Mouse (Mus musculus): ENCODE measurements around the gene Sema4g. TPM values are rescaled to one million over a fixed set of nuclear protein-coding genes. Genes with fewer than 3 reads are reported as not detected.
A peak's percentile ranks its signal among the peaks of the same experiment; 100 is the strongest.
"Not testable (repeated sequence)": the region's sequence is repeated elsewhere in the genome, so short reads cannot be mapped to it uniquely, and the experiment has no call there.

Gene Sema4g
- polyA plus RNA-seq, 1 experiment from 2014 or later = 13.7 TPM

GRCm38 (mm10) chr19:45028746-45029145, 39.8 kb downstream of the Sema4g start:
- H3K27me3 ChIP-seq (replicated peaks) = no peaks in the 10 kb centered on the region
- no peak overlapping the region for H3K9ac ChIP-seq
- 65% methylated on average over 19 of the region's 19 CpGs for WGBS
- ATAC-seq = no peak
- peaks cover 22% of the 10 kb centered on the region for H3K36me3 ChIP-seq
- H3K4me3 ChIP-seq (replicated peaks) = no peak overlapping the region
- no peak overlapping the region for H3K4me2 ChIP-seq (replicated peaks)
- no peaks in the 10 kb centered on the region for H3K9me3 ChIP-seq
- peaks cover 44% of the 10 kb centered on the region for H3K4me1 ChIP-seq (replicated peaks)
- 0 out of 2 replicates have a peak overlapping the region, but pooled peaks have one; percentile 9 for H3K27ac ChIP-seq

- Histone ChIP-seq H3K4me3 (replicated peaks) (no peak overlapping the region), H3K36me3 (peaks cover 19% of the 10 kb centered on the region), H3K27ac (no peak overlapping the region), H3K9ac (no peak overlapping the region), H3K27me3 (replicated peaks) (no peaks in the 10 kb centered on the region), H3K4me1 (replicated peaks) (peaks cover 41% of the 10 kb centered on the region), H3K4me2 (replicated peaks) (no peak overlapping the region), H3K9me3 (no peaks in the 10 kb centered on the region)
- no peak for ATAC-seq
- 56% methylated on average over 9 of the region's 9 CpGs for WGBS
Measured at GRCm38 (mm10) chr19:45029571-45029970, 40.7 kb downstream of the Sema4g start.

DNA sequence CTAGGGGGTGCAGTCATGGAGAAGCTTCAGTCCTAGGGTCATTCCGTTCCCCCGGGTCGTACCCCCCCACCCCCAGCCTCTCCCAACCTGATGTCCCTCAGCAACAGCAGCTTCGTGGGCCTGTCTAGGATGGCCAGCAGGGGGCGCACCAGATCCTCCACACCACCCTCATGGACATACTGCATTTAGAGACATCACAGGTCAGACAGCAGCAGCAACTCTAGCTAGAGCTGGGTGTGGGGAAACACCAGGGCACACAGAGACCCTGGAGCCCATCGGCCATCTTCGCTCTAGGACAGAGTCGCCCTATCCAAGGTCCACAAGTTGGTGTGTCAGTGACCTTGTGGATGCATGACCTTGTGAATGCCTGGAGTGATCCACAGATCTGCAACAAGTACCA, 41.2 kb downstream of the Sema4g start:
- Histone ChIP-seq H3K4me1 (replicated peaks) (peaks cover 41% of the 10 kb centered on the region), H3K9ac (no peak overlapping the region), H3K36me3 (peaks cover 14% of the 10 kb centered on the region), H3K4me3 (replicated peaks) (no peak overlapping the region), H3K9me3 (no peaks in the 10 kb centered on the region), H3K4me2 (replicated peaks) (no peak overlapping the region), H3K27ac (no peak overlapping the region), H3K27me3 (replicated peaks) (no peaks in the 10 kb centered on the region)
- WGBS = 28% methylated on average over 8 of the region's 8 CpGs
- ATAC-seq = 0 out of 2 replicates have a peak, but pooled peaks have one; percentile 2

DNA sequence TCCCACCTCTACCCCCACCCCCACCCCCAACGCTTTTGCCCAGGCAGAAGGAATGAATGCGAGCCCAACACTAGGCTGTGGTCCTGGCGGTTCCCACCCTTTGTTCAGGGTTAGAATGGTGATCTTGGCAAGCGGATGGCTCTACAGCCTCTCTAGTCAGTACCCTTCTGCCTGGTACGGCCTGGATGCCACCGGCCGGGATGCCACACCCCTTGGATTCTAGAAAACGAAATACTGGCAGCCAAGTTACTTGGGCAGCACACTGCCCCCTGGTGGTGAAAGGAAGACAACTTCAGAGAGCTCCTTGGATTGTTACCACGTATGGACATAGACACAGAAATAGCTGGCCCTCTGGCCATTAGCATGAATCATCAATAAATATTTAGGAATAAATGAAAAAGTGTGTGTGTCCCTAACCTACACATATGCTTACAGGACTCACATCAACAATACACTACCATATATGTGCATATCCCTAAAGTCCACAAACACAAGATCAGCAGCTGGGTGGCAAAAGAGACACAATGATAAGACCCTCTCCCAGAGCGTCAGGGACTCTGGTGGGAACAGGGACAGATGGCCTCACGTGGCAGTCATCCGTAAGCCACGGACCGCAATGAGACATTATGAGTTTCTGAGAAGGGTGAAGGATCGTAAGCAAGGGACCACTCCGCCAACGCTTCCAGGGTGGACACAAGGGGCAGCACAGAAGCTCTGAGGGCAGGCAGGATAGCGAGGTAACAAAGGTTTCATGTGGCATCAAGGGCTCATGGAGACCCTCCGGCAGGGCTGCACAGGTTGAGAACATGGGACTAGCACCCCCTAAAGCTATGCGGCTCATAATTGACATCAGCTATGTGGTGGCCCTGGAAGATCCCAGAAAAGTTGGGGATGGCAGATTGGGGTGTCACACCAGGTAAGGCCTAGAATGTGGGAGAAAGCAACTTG, 42.1 kb downstream of the Sema4g start:
- H3K9ac ChIP-seq = no peak overlapping the region
- 41% methylated on average over 20 of the region's 20 CpGs for WGBS

GRCm38 (mm10) chr19:45031780-45032179, 42.9 kb downstream of the Sema4g start:
- ATAC-seq = peak; percentile 56
- H3K4me3 ChIP-seq (replicated peaks) = no peak overlapping the region
- H3K4me1 ChIP-seq (replicated peaks) = peaks cover 37% of the 10 kb centered on the region
- no peaks in the 10 kb centered on the region for H3K9me3 ChIP-seq
- 21% methylated on average over 4 of the region's 4 CpGs for WGBS
- no peaks in the 10 kb centered on the region for H3K27me3 ChIP-seq (replicated peaks)
- H3K4me2 ChIP-seq (replicated peaks) = no peak overlapping the region
- no peak overlapping the region for H3K27ac ChIP-seq
- H3K36me3 ChIP-seq = no peaks in the 10 kb centered on the region
- H3K9ac ChIP-seq = no peak overlapping the region

More for the DNA sequence above, 42.1 kb downstream of the Sema4g start:
- Histone ChIP-seq H3K27ac (no peak overlapping the region), H3K27me3 (replicated peaks) (no peaks in the 10 kb centered on the region), H3K4me2 (replicated peaks) (peak overlapping the region; percentile 50), H3K4me3 (replicated peaks) (peak overlapping the region; percentile 13), H3K9me3 (no peaks in the 10 kb centered on the region), H3K36me3 (peaks cover 6% of the 10 kb centered on the region), H3K4me1 (replicated peaks) (peaks cover 41% of the 10 kb centered on the region)
- ATAC-seq = peak; percentile 18; the same call in 1 of the 2 replicates

DNA sequence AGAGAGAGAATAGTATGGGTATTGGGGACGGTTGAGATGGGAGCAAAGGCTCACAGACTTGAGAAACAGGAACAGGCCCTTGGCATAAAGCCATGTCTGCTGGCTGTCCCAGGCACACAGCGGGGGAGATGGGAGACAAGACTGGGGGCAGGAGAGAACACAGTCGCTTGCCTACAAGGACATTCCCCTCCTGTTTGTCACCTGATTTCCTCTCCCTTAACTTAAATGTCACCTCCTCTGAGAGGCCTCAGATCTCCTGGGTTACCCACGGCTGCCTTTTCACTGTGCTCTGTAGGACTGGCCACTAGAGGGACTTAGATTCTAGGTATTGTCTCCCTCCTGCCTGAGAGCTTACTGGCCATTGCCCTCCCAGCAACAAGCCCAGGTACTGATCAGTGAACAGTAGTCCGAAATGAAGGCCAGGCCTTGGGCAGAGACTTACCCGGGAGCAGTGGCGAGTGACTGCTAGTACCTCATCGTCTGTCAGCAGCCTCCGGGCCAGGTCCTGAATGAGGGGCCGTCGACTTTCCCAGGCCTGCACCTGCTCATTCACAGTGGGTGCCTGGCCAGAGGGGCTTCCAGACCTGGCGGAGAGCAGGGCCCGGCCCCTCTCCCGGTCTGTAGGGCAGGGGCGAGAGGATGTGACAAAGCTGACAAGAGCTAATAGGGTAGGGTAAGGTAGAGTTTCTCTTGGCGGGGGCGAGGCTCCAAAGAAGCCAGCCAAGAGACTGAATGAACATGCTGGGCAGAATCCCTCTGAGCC, 43.9 kb downstream of the Sema4g start:
- Histone ChIP-seq H3K36me3 (no peaks in the 10 kb centered on the region), H3K4me2 (replicated peaks) (no peak overlapping the region), H3K9ac (no peak overlapping the region), H3K4me1 (replicated peaks) (peaks cover 32% of the 10 kb centered on the region), H3K4me3 (replicated peaks) (no peak overlapping the region), H3K27me3 (replicated peaks) (no peaks in the 10 kb centered on the region), H3K9me3 (no peaks in the 10 kb centered on the region), H3K27ac (no peak overlapping the region)
- 52% methylated on average over 17 of the region's 17 CpGs for WGBS
- no peak for ATAC-seq

DNA sequence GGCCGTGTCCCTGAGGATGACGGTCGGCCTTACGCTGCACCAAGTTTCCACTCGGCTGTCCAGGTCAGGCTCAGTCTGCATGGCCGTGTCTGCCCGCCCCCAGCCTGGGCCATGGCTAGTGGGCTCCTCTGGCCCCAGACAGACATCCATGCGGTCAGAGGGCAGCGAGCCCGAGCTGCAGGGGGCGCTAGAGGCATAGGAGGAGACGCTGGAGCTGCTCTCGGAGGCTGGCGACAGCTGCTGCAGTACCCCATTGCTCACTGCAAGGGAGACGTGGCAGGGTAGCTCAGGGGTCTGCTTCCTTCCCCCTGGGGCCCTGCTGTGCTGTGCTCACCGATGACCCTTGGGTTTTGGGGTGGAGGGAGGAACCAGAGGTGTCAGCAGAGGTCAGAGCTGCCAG, 48.0 kb downstream of the Sema4g start:
- Histone ChIP-seq H3K9ac (no peak overlapping the region), H3K4me2 (replicated peaks) (no peak overlapping the region), H3K4me1 (replicated peaks) (peaks cover 12% of the 10 kb centered on the region), H3K27ac (no peak overlapping the region), H3K9me3 (no peaks in the 10 kb centered on the region), H3K4me3 (replicated peaks) (no peak overlapping the region), H3K27me3 (replicated peaks) (peaks cover 8% of the 10 kb centered on the region), H3K36me3 (no peaks in the 10 kb centered on the region)
- ATAC-seq = no peak
- WGBS = 32% methylated on average over 16 of the region's 16 CpGs

- H3K4me2 ChIP-seq (replicated peaks); H3K9ac ChIP-seq; H3K36me3 ChIP-seq; H3K27ac ChIP-seq; ATAC-seq; H3K9me3 ChIP-seq; H3K4me3 ChIP-seq (replicated peaks); H3K4me1 ChIP-seq (replicated peaks); H3K27me3 ChIP-seq (replicated peaks): not testable (repeated sequence)
- 82% methylated on average over 7 of the region's 7 CpGs for WGBS
Measured at GRCm38 (mm10) chr19:45038198-45038597, 49.3 kb downstream of the Sema4g start.

GRCm38 (mm10) chr19:45040214-45040613, 51.3 kb downstream of the Sema4g start:
- H3K36me3 ChIP-seq = no peaks in the 10 kb centered on the region
- 40% methylated on average over 13 of the region's 13 CpGs for WGBS
- no peak for ATAC-seq
- H3K9me3 ChIP-seq = no peaks in the 10 kb centered on the region
- no peak overlapping the region for H3K4me2 ChIP-seq (replicated peaks)
- no peak overlapping the region for H3K4me3 ChIP-seq (replicated peaks)
- no peaks in the 10 kb centered on the region for H3K4me1 ChIP-seq (replicated peaks)
- no peak overlapping the region for H3K9ac ChIP-seq
- H3K27ac ChIP-seq = no peak overlapping the region
- peaks cover 9% of the 10 kb centered on the region for H3K27me3 ChIP-seq (replicated peaks)

DNA sequence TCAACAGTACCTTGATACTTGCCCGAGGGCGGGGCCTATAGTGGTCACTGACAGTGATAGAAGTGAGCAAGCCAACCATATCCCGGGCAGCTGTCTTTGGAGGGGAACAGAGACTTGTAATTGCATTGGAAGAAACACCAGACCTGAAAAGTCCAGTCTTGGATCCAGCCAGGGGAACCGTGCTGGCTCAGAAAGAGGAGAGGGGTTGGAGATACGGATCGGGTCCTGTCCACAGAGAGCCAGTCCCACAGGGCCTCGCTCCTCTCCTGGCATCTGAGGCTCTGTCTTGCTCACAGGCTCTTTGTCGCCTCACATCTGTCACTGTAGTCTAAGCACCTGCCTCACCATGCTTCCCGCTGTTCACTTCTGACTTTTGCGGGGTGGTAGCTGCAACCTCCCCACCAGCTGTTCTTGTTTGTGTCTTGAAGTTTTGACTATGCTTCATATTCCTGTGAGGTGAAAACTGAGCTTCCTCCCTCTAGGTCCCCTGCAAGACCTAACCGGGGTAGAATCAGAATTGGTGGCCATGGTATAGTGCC, 55.6 kb downstream of the Sema4g start:
- no peak overlapping the region for H3K27ac ChIP-seq
- no peaks in the 10 kb centered on the region for H3K36me3 ChIP-seq
- no peak overlapping the region for H3K9ac ChIP-seq
- H3K9me3 ChIP-seq = no peaks in the 10 kb centered on the region
- 64% methylated on average over 11 of the region's 11 CpGs for WGBS
- no peak overlapping the region for H3K4me3 ChIP-seq (replicated peaks)
- peaks cover 12% of the 10 kb centered on the region for H3K27me3 ChIP-seq (replicated peaks)
- ATAC-seq = no peak
- H3K4me2 ChIP-seq (replicated peaks) = no peak overlapping the region
- peaks cover 26% of the 10 kb centered on the region for H3K4me1 ChIP-seq (replicated peaks)

DNA sequence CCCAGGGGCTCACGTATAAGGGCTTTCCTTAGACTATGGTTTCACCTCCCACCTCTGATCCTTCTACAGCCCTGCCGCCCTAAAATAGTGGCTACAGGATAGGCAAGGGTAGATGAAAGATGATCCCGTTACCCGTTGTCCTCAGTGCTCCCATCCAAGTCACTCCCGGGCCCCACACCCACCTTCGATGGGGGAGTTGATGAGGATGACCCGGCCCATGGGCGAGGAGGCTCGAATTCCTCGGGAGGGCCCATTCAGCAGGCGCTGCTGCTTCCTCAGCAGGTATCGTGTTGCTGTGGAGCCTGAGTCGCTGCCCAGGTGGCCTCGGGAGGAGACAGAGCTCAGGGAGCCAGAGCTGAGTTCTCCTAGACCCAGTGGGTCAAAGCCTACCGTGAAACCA, 56.3 kb downstream of the Sema4g start:
- Histone ChIP-seq H3K27me3 (replicated peaks) (peaks cover 12% of the 10 kb centered on the region), H3K4me1 (replicated peaks) (peaks cover 26% of the 10 kb centered on the region), H3K9ac (no peak overlapping the region), H3K4me2 (replicated peaks) (no peak overlapping the region), H3K27ac (no peak overlapping the region), H3K36me3 (no peaks in the 10 kb centered on the region), H3K4me3 (replicated peaks) (no peak overlapping the region), H3K9me3 (no peaks in the 10 kb centered on the region)
- WGBS = 43% methylated on average over 15 of the region's 15 CpGs
- ATAC-seq = no peak

DNA sequence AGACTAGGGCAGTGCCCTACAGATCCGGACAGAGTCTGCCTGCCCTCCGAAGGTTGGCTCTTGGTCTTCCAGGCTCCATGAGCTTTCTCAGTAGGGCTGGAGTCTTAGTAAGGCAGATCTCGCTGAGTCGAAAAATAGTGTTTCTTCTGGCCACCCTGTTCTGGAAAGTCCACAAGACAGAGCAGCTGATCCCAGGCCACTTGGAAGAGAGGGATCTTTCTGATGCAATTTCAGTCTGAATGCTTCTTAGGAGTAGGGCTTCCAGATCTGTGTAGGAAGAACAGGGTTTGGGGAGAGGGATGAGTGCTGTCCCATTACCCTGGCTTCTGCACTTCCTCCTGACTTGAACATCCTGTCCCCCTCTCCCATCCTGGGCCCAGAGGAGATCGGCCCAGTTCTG, 56.8 kb downstream of the Sema4g start, which contains the start of gene Pdzd7:
TSS of gene Pdzd7 (minus strand) at position 67 of the 400 bp plus-strand sequence.
- no peak for ATAC-seq
- WGBS = 74% methylated on average over 5 of the region's 5 CpGs
- H3K4me3 ChIP-seq (replicated peaks) = peak within 1 kb of the TSS; percentile 46
- no peaks in the 10 kb centered on the region for H3K9me3 ChIP-seq
- H3K27ac ChIP-seq = no peak within 1 kb of the TSS
- peaks cover 26% of the 10 kb centered on the region for H3K4me1 ChIP-seq (replicated peaks)
- no peaks in the 10 kb centered on the region for H3K36me3 ChIP-seq
- peak within 1 kb of the TSS; percentile 43 for H3K9ac ChIP-seq
- H3K27me3 ChIP-seq (replicated peaks) = peaks cover 8% of the 10 kb centered on the region; the same call in 1 of the 2 replicates
- peak within 1 kb of the TSS; percentile 77 for H3K4me2 ChIP-seq (replicated peaks)
